Mouse (Mus musculus) liver, embryonic 14.5 days (tissue): ENCODE results near the gene Cnih4.

ENCODE experiments used
- CTCF ChIP-seq: IDR thresholded peaks from 2 replicates; pipeline ENCODE4 v1.5.1; 2016; ENCODE audit warnings: antibody characterized with exemption, low read depth, control low read depth
- EP300 ChIP-seq: IDR thresholded peaks from 2 replicates; pipeline ENCODE4 v1.6.1; 2016; ENCODE audit warnings: antibody characterized with exemption, low read depth

GRCm38 (mm10) chr1:181138730-181139129, 5.8 kb upstream of the Cnih4 start:
- TF ChIP-seq EP300: no peak
- no peak for TF ChIP-seq CTCF
